Comparison of ENCODE assay signal across 9 mouse cellular contexts in genomic region chr3:152264830-152265229, GRCm38 (mm10). TPM values are rescaled to one million over a fixed set of nuclear protein-coding genes. Genes with fewer than 3 reads are reported as not detected.
DNase-seq lines count a peak whose midpoint lies in the region; ATAC-seq and TF ChIP-seq lines count a peak whose summit lies in the region.
"Had no signal": no experiment of that assay in that cellular context is flagged by ENCODE, and none has a peak within 500 bp of the region (broad histone marks: within the 10 kb centered on the region; RNA-seq: fewer than 3 reads in every experiment).

No protein-coding gene starts in this region.

- H3K9ac ChIP-seq in heart, embryonic 16.5 days (ENCODE audit: low read length), result peak overlapping the region; percentile 98
- H3K9ac ChIP-seq in liver, embryonic 14.5 days (replicated peaks), result no peak overlapping the region

- no peak for TF ChIP-seq CTCF in C2C12 (IDR thresholded peaks at IDR 0.05; ENCODE audit: control insufficient read depth, insufficient read depth, insufficient read length)
- no peak for TF ChIP-seq CTCF in liver, embryonic 14.5 days (IDR thresholded peaks at IDR 0.05; ENCODE audit: low read depth)
- no peak for TF ChIP-seq CTCF in cerebellum, adult 2 months (IDR thresholded peaks at IDR 0.05; ENCODE audit: borderline replicate concordance, insufficient read depth, low read depth, low read length)

- H3K9me3 ChIP-seq in heart, embryonic 16.5 days (replicated peaks; ENCODE audit: control insufficient read depth, low read length), result no peaks in the 10 kb centered on the region
- H3K9me3 ChIP-seq in liver, embryonic 14.5 days (ENCODE audit: control insufficient read depth, low read length), result no peaks in the 10 kb centered on the region

- H3K79me2 ChIP-seq in C2C12 (ENCODE audit: control insufficient read depth, insufficient read depth), result peaks cover 43% of the 10 kb centered on the region

- peak; percentile 32 for DNase-seq in embryo, embryonic 11 days
- no peak for DNase-seq in liver, embryonic 14.5 days (ENCODE audit: low read depth in 3 of 3, low spot score in 3 of 3)
- no peak for DNase-seq in cerebellum, adult 2 months
- no peak for DNase-seq in thymus, postnatal 36 days
- DNase-seq in spleen, adult 12 weeks (ENCODE audit: low spot score), result no peak
- no peak for DNase-seq in gastrocnemius, adult 8-10 months (ENCODE audit: low spot score in 2 of 2)
- DNase-seq: lung, postnatal 36 days had no signal

- H3K36me3 ChIP-seq in C2C12 (ENCODE audit: control insufficient read depth, insufficient read depth), result no peaks in the 10 kb centered on the region
- no peaks in the 10 kb centered on the region for H3K36me3 ChIP-seq in heart, embryonic 16.5 days (ENCODE audit: control insufficient read depth, insufficient read depth)
- H3K36me3 ChIP-seq in liver, embryonic 14.5 days (replicated peaks; ENCODE audit: control insufficient read depth, insufficient read depth, low read depth), result no peaks in the 10 kb centered on the region

- peak overlapping the region; percentile 78 for H3K4me2 ChIP-seq in heart, embryonic 16.5 days (ENCODE audit: low read depth, low read length)
- H3K4me2 ChIP-seq in liver, embryonic 14.5 days (ENCODE audit: low read depth), result peak overlapping the region; percentile 74

- peak overlapping the region; percentile 48 for H3K4me3 ChIP-seq in C2C12 (ENCODE audit: insufficient read depth, poor library complexity, severe bottlenecking)
- peak overlapping the region; percentile 80 for H3K4me3 ChIP-seq in heart, embryonic 16.5 days (ENCODE audit: low read length)
- H3K4me3 ChIP-seq in liver, embryonic 14.5 days (ENCODE audit: insufficient read depth in 1 of 2, low read depth in 2 of 2, low read length in 2 of 2), result peak overlapping the region in 1 of 2 experiments; percentile 55; a peak in 1 of 4 replicates
- H3K4me3 ChIP-seq in cerebellum, adult 2 months (replicated peaks; ENCODE audit: insufficient read depth, low read depth, low read length), result no peak overlapping the region

- WGBS in heart, embryonic 16.5 days, result 21% methylated on average over 12 of the region's 12 CpGs
- WGBS in liver, embryonic 14.5 days (ENCODE audit: insufficient replicate concordance), result 47% methylated on average over 12 of the region's 12 CpGs
- WGBS in cerebellum, adult 2 months, result 78% methylated on average over 12 of the region's 12 CpGs

- peak; percentile 24; the same call in 1 of the 2 replicates for TF ChIP-seq EP300 in liver, embryonic 14.5 days (IDR thresholded peaks at IDR 0.05; ENCODE audit: low read depth)

- H3K27me3 ChIP-seq in C2C12 (ENCODE audit: control insufficient read depth, insufficient read depth, insufficient read length), result no peaks in the 10 kb centered on the region
- H3K27me3 ChIP-seq in heart, embryonic 16.5 days (ENCODE audit: control insufficient read depth, insufficient read depth, low read length), result no peaks in the 10 kb centered on the region
- peaks cover 56% of the 10 kb centered on the region for H3K27me3 ChIP-seq in liver, embryonic 14.5 days (ENCODE audit: control insufficient read depth, insufficient read depth, low read length)
- no peaks in the 10 kb centered on the region; the same call in 1 of the 2 replicates for H3K27me3 ChIP-seq in cerebellum, adult 2 months (ENCODE audit: control insufficient read depth, insufficient read depth, low read length)

- H3K4me1 ChIP-seq in heart, embryonic 16.5 days (ENCODE audit: control insufficient read depth, insufficient read depth, low read length), result peaks cover 25% of the 10 kb centered on the region
- H3K4me1 ChIP-seq in liver, embryonic 14.5 days (replicated peaks; ENCODE audit: control insufficient read depth in 2 of 2, insufficient read depth in 2 of 2, low read length in 1 of 2), result peaks cover 0 to 8% of the 10 kb centered on the region in 2 experiments; a peak in 2 of 4 replicates
- H3K4me1 ChIP-seq in cerebellum, adult 2 months (ENCODE audit: control insufficient read depth, insufficient read depth, low read length), result no peaks in the 10 kb centered on the region

- peaks cover 8% of the 10 kb centered on the region for H3K79me3 ChIP-seq in C2C12 (ENCODE audit: low read depth)

- H3K27ac ChIP-seq in heart, embryonic 16.5 days (ENCODE audit: low read length), result peak overlapping the region; percentile 100
- H3K27ac ChIP-seq in liver, embryonic 14.5 days, result no peak overlapping the region
- no peak overlapping the region for H3K27ac ChIP-seq in cerebellum, adult 2 months (ENCODE audit: insufficient read depth, low read length)

- no peak; the same call in 1 of the 2 replicates for ATAC-seq in heart, embryonic 16.5 days (replicated peaks; ENCODE audit: extremely low read depth, insufficient read depth, low FRiP score)
- peak; percentile 5; the same call in 1 of the 2 replicates for ATAC-seq in liver, embryonic 14.5 days (ENCODE audit: insufficient read depth)

- no peak for TF ChIP-seq POLR2A in cerebellum, adult 2 months (IDR thresholded peaks at IDR 0.05; ENCODE audit: borderline replicate concordance, insufficient read depth, low read length)

- peak overlapping the region; percentile 28 for H3ac ChIP-seq in C2C12 (ENCODE audit: control insufficient read depth, insufficient read length, low read depth)

TF ChIP-seq in C2C12, 6 proteins besides CTCF, POLR2A, EP300 and RAD21:
- TF ChIP-seq USF1 (IDR thresholded peaks at IDR 0.05; ENCODE audit: low read depth) (no peak), MYOG (IDR thresholded peaks at IDR 0.05; ENCODE audit: control insufficient read depth, extremely low read depth, insufficient read length) (no peak), MAX (IDR thresholded peaks at IDR 0.05) (peak; percentile 26), FOSL1 (IDR thresholded peaks at IDR 0.05; ENCODE audit: insufficient read depth, low read length, poor library complexity, severe bottlenecking) (no peak), MYOD1 (IDR thresholded peaks at IDR 0.05; ENCODE audit: control insufficient read depth, insufficient read length, low read depth) (no peak), CEBPB (IDR thresholded peaks at IDR 0.05; ENCODE audit: low read depth) (no peak)

RNA-seq across cellular contexts. Expression of gene Nexn, which starts 1.3 kb away (rescaled TPM):
- polyA plus RNA-seq in C2C12 (2012; fragmentation: generic; extraction: Trizol), result 13.5 TPM
- 224 and 231 TPM in 2 replicates for polyA plus RNA-seq in heart, embryonic 16.5 days (2015; fragmentation: Nextera tagmentation; extraction: Ambion mirVana)
- 0.10 and 0.25 TPM in 2 replicates for polyA plus RNA-seq in liver, embryonic 14.5 days (2012; rRNA removed)
- polyA plus RNA-seq in liver, embryonic 14.5 days (2014; fragmentation: Nextera tagmentation; extraction: Ambion mirVana), result 0.30 and 0.69 TPM in 2 replicates
- polyA plus RNA-seq in cerebellum, adult 2 months (2012; rRNA removed), result 5.3 and 6.5 TPM in 2 replicates
- total RNA-seq in gastrocnemius, adult 8-10 months (2022), result 100 to 1,000 TPM; 201 to 345 (median 252) TPM

RNA-seq across cellular contexts. Expression of gene Fubp1, which starts 54.6 kb away (rescaled TPM):
- polyA plus RNA-seq in C2C12 (2012; fragmentation: generic; extraction: Trizol), result 53.4 TPM
- 116 and 124 TPM in 2 replicates for polyA plus RNA-seq in heart, embryonic 16.5 days (2015; fragmentation: Nextera tagmentation; extraction: Ambion mirVana)
- 47.3 and 50.8 TPM in 2 replicates for polyA plus RNA-seq in liver, embryonic 14.5 days (2012; rRNA removed)
- polyA plus RNA-seq in liver, embryonic 14.5 days (2014; fragmentation: Nextera tagmentation; extraction: Ambion mirVana), result 64.6 and 65.3 TPM in 2 replicates
- 94.5 and 110 TPM in 2 replicates for polyA plus RNA-seq in cerebellum, adult 2 months (2012; rRNA removed)
- 10 to 100 TPM; 20.1 to 27.7 (median 21.3) TPM for total RNA-seq in gastrocnemius, adult 8-10 months (2022)

RNA-seq across cellular contexts. Expression of gene Dnajb4, which starts 54.7 kb away (rescaled TPM):
- polyA plus RNA-seq in C2C12 (2012; fragmentation: generic; extraction: Trizol), result 11.7 TPM
- 49.1 and 57.7 TPM in 2 replicates for polyA plus RNA-seq in heart, embryonic 16.5 days (2015; fragmentation: Nextera tagmentation; extraction: Ambion mirVana)
- polyA plus RNA-seq in liver, embryonic 14.5 days (2012; rRNA removed), result 10.9 and 18.3 TPM in 2 replicates
- 29.9 and 34.3 TPM in 2 replicates for polyA plus RNA-seq in liver, embryonic 14.5 days (2014; fragmentation: Nextera tagmentation; extraction: Ambion mirVana)
- 45.2 and 49.1 TPM in 2 replicates for polyA plus RNA-seq in cerebellum, adult 2 months (2012; rRNA removed)
- total RNA-seq in gastrocnemius, adult 8-10 months (2022), result 10 to 100 TPM; 43.8 to 67.3 (median 46.9) TPM

Comparison
In these comparisons a context has a peak if more than half of its experiments do, and no peak if none do; other contexts are left out.
1. RNA of gene Nexn, which starts 1.3 kb away (polyA plus RNA-seq): 224 to 231 TPM in heart, embryonic 16.5 days; 13.5 TPM in C2C12 (single experiment), 5.3 to 6.5 TPM in cerebellum, adult 2 months and 0.10 to 0.69 TPM in liver, embryonic 14.5 days; every median in the first group is over 10 times any median in the second.